Mouse (Mus musculus) limb, embryonic 14.5 days (tissue): ENCODE measurements around the gene Psmd9. TPM values are rescaled to one million over a fixed set of nuclear protein-coding genes. Genes with fewer than 3 reads are reported as not detected.

ENCODE experiments used
- ATAC-seq: fragments of 200-750 bp; cut with Nextera tagmentation; 2 replicates; pipeline ENCODE4 v1.8.0; 2017; ENCODE audit warnings: low read depth, moderate number of reproducible peaks, moderate TSS enrichment; ENCODE audit not compliant: low FRiP score
- DNase-seq: peaks from one replicate; pipeline ENCODE4 v3.0.0-alpha.2; 2015; ENCODE audit warnings: low spot score
- H3K27ac ChIP-seq: fragments of 300-500 bp; sonication (generic); replicated peaks from 2 replicates; pipeline ENCODE4 v1.5.1; 2014; ENCODE audit warnings: low read depth, mild to moderate bottlenecking, low read length, moderate library complexity, mixed read lengths
- H3K27me3 ChIP-seq: fragments of 300-500 bp; sonication (generic); 2 replicates; pipeline ENCODE4 v1.6.1; 2014; ENCODE audit warnings: low read length, mixed read lengths; ENCODE audit not compliant: control insufficient read depth, insufficient read depth
- H3K36me3 ChIP-seq: fragments of 300-500 bp; sonication (generic); 2 replicates; pipeline ENCODE4 v1.6.1; 2014; ENCODE audit warnings: mild to moderate bottlenecking, low read length, moderate library complexity, mixed read lengths; ENCODE audit not compliant: control insufficient read depth, insufficient read depth
- H3K4me1 ChIP-seq: fragments of 300-500 bp; sonication (generic); 2 replicates; pipeline ENCODE4 v1.6.1; 2014; ENCODE audit warnings: antibody characterized with exemption, low read length, mixed read lengths; ENCODE audit not compliant: control insufficient read depth, insufficient read depth
- H3K4me2 ChIP-seq: fragments of 300-500 bp; sonication (generic); replicated peaks from 2 replicates; pipeline ENCODE4 v1.6.1; 2014; ENCODE audit warnings: low read depth, mild to moderate bottlenecking, low read length, moderate library complexity; ENCODE audit not compliant: severe bottlenecking
- H3K4me3 ChIP-seq: fragments of 300-500 bp; sonication (generic); replicated peaks from 2 replicates; pipeline ENCODE4 v1.5.1; 2014; ENCODE audit warnings: low read length
- H3K9ac ChIP-seq: fragments of 300-500 bp; sonication (generic); 2 replicates; pipeline ENCODE4 v1.6.1; 2014; ENCODE audit warnings: mild to moderate bottlenecking, low read depth, low read length, moderate library complexity; ENCODE audit not compliant: severe bottlenecking
- H3K9me3 ChIP-seq: fragments of 300-500 bp; sonication (generic); 2 replicates; pipeline ENCODE4 v1.6.1; 2016; ENCODE audit warnings: low read length; ENCODE audit not compliant: control insufficient read depth
- POLR2A ChIP-seq: fragments of 200-500 bp; IDR thresholded peaks from 2 replicates; pipeline ENCODE4 v1.8.0; 2012; ENCODE audit warnings: inconsistent platforms, mild to moderate bottlenecking, moderate library complexity, borderline replicate concordance; ENCODE audit not compliant: insufficient read depth, insufficient read length; ENCODE audit errors: extremely low read depth
- WGBS: fragments of 180-500 bp; shearing (Covaris S2); extraction: QIAGEN DNeasy Blood & Tissue Kit; methylation state at CpG from one replicate; pipeline ENCODE4 v1.1.7; 2014; 5-methylcytosine and 5-hydroxymethylcytosine counted together
- polyA plus RNA-seq, 2 experiments: library from polyadenylated mRNA; depleted of rRNA in 1 of 2; stranded (reverse) in 1 of 2; unstranded in 1 of 2; fragments of >200 nt; fragmentation: Nextera tagmentation in 1 of 2; extraction: Ambion mirVana in 1 of 2; gene quantifications; 2 replicates each; pipeline versions ENCODE4 v1.2.1 to v1.2.3; 2012 to 2014

The Psmd9 gene
- polyA plus RNA-seq, 2 experiments, result 44.0 to 65.1 TPM

GRCm38 (mm10) chr5:123150641-123151040 lies 18.6 kb upstream of the Psmd9 start:
- no peak overlapping the region for H3K27ac ChIP-seq
- WGBS, result 30% methylated on average over 7 of the region's 7 CpGs

GRCm38 (mm10) chr5:123151077-123151476 lies 18.1 kb upstream of the Psmd9 start:
- peaks cover 85% of the 10 kb centered on the region for H3K36me3 ChIP-seq
- ATAC-seq (peak; percentile 20; the same call in 1 of the 2 replicates), DNase-seq (peak; percentile 68)
- H3K9me3 ChIP-seq, result no peaks in the 10 kb centered on the region
- H3K27me3 ChIP-seq, result no peaks in the 10 kb centered on the region
- WGBS, result 30% methylated on average over 7 of the region's 7 CpGs
- H3K4me2 ChIP-seq, result peak overlapping the region; percentile 50
- H3K4me1 ChIP-seq, result peaks cover 24% of the 10 kb centered on the region
- H3K9ac ChIP-seq, result peak overlapping the region; percentile 38; the same call in 1 of the 2 replicates
- H3K4me3 ChIP-seq, result peak overlapping the region; percentile 35; the same call in 1 of the 2 replicates
- H3K27ac ChIP-seq, result no peak overlapping the region
- no peak for TF ChIP-seq POLR2A

More at GRCm38 (mm10) chr5:123150641-123151040, 18.6 kb upstream of the Psmd9 start:
- DNase-seq (no peak), ATAC-seq (no peak)
- Histone ChIP-seq H3K27me3 (no peaks in the 10 kb centered on the region), H3K4me2 (peak overlapping the region; percentile 50), H3K4me1 (peaks cover 27% of the 10 kb centered on the region), H3K9ac (peak overlapping the region; percentile 38; the same call in 1 of the 2 replicates), H3K4me3 (peak overlapping the region; percentile 35), H3K9me3 (no peaks in the 10 kb centered on the region), H3K36me3 (peaks cover 86% of the 10 kb centered on the region)
- no peak for TF ChIP-seq POLR2A

GRCm38 (mm10) chr5:123151707-123152362 lies 17.4 kb upstream of the Psmd9 start:
- H3K4me2 ChIP-seq, result no peak overlapping the region
- DNase-seq (no peak), ATAC-seq (no peak)
- H3K27ac ChIP-seq, result no peak overlapping the region
- H3K9ac ChIP-seq, result no peak overlapping the region
- peaks cover 87% of the 10 kb centered on the region for H3K36me3 ChIP-seq
- no peaks in the 10 kb centered on the region for H3K27me3 ChIP-seq
- H3K4me1 ChIP-seq, result peaks cover 24% of the 10 kb centered on the region
- WGBS, result 92% methylated on average over 18 of the region's 19 CpGs
- H3K4me3 ChIP-seq, result no peak overlapping the region
- no peaks in the 10 kb centered on the region for H3K9me3 ChIP-seq
- no peak for TF ChIP-seq POLR2A

- no peak for TF ChIP-seq POLR2A
- Histone ChIP-seq H3K27ac (no peak overlapping the region), H3K36me3 (peaks cover 87% of the 10 kb centered on the region), H3K4me1 (peaks cover 24% of the 10 kb centered on the region), H3K9ac (no peak overlapping the region), H3K27me3 (no peaks in the 10 kb centered on the region), H3K4me3 (no peak overlapping the region), H3K9me3 (no peaks in the 10 kb centered on the region), H3K4me2 (no peak overlapping the region)
- DNase-seq, result no peak
- ATAC-seq, result no peak
- 71% methylated on average over 1 of the region's 1 CpGs for WGBS
These were observed 16.3 kb upstream of the Psmd9 start for GRCm38 (mm10) chr5:123152901-123153300.

GRCm38 (mm10) chr5:123155425-123155824 lies 13.8 kb upstream of the Psmd9 start:
- TF ChIP-seq POLR2A, result no peak
- no peak overlapping the region for H3K4me3 ChIP-seq
- H3K4me2 ChIP-seq, result no peak overlapping the region
- peaks cover 8% of the 10 kb centered on the region for H3K4me1 ChIP-seq
- no peaks in the 10 kb centered on the region for H3K27me3 ChIP-seq
- peaks cover 87% of the 10 kb centered on the region for H3K36me3 ChIP-seq
- H3K9ac ChIP-seq, result no peak overlapping the region
- no peaks in the 10 kb centered on the region for H3K9me3 ChIP-seq
- no peak overlapping the region for H3K27ac ChIP-seq
- peak; percentile 41; the same call in 1 of the 2 replicates for ATAC-seq
- peak; percentile 75 for DNase-seq
- WGBS, result 47% methylated on average over 7 of the region's 7 CpGs
